Mouse (Mus musculus) limb, embryonic 13.5 days (tissue): ENCODE results near the gene Mul1. TPM values are rescaled to one million over a fixed set of nuclear protein-coding genes. Genes with fewer than 3 reads are reported as not detected.

ENCODE experiments used
- ATAC-seq: fragments of 200-750 bp; cut with Nextera tagmentation; 2 replicates; pipeline ENCODE4 v1.8.0; 2017; ENCODE audit warnings: low read depth, moderate number of reproducible peaks, moderate TSS enrichment; ENCODE audit not compliant: low FRiP score
- H3K27ac ChIP-seq: fragments of 300-500 bp; sonication (generic); 2 replicates; pipeline ENCODE4 v1.5.1; 2015; ENCODE audit warnings: inconsistent platforms, mild to moderate bottlenecking, moderate library complexity
- H3K27me3 ChIP-seq: fragments of 300-500 bp; sonication (generic); 2 replicates; pipeline ENCODE4 v1.6.1; 2015; ENCODE audit warnings: mild to moderate bottlenecking, inconsistent platforms
- H3K36me3 ChIP-seq: fragments of 300-500 bp; sonication (generic); 2 replicates; pipeline ENCODE4 v1.6.1; 2015; ENCODE audit warnings: inconsistent platforms, mild to moderate bottlenecking, moderate library complexity
- H3K4me1 ChIP-seq: fragments of 300-500 bp; sonication (generic); 2 replicates; pipeline ENCODE4 v1.6.1; 2015; ENCODE audit warnings: inconsistent platforms
- H3K4me2 ChIP-seq: fragments of 300-500 bp; sonication (generic); replicated peaks from 2 replicates; pipeline ENCODE4 v1.6.1; 2015; ENCODE audit warnings: inconsistent platforms, mild to moderate bottlenecking, moderate library complexity
- H3K4me3 ChIP-seq: fragments of 300-500 bp; sonication (generic); 2 replicates; pipeline ENCODE4 v1.5.1; 2015; ENCODE audit warnings: moderate library complexity, mild to moderate bottlenecking, inconsistent platforms
- H3K9ac ChIP-seq: fragments of 300-500 bp; sonication (generic); 2 replicates; pipeline ENCODE4 v1.6.1; 2015; ENCODE audit warnings: mild to moderate bottlenecking, inconsistent platforms
- H3K9me3 ChIP-seq: fragments of 300-500 bp; sonication (generic); 2 replicates; pipeline ENCODE4 v1.6.1; 2016; ENCODE audit warnings: inconsistent platforms
- WGBS: fragments of 180-500 bp; shearing (Covaris S2); methylation state at CpG from one replicate; pipeline ENCODE4 v1.1.7; 2015; 5-methylcytosine and 5-hydroxymethylcytosine counted together
- polyA plus RNA-seq: library from polyadenylated mRNA; unstranded; fragments of >200 nt; fragmentation: Nextera tagmentation; extraction: Ambion mirVana; gene quantifications from 2 replicates; pipeline ENCODE4 v1.2.1, GENCODE M21; 2015

The Mul1 gene
- polyA plus RNA-seq, 1 experiment from 2014 or later: 18.4 TPM

DNA sequence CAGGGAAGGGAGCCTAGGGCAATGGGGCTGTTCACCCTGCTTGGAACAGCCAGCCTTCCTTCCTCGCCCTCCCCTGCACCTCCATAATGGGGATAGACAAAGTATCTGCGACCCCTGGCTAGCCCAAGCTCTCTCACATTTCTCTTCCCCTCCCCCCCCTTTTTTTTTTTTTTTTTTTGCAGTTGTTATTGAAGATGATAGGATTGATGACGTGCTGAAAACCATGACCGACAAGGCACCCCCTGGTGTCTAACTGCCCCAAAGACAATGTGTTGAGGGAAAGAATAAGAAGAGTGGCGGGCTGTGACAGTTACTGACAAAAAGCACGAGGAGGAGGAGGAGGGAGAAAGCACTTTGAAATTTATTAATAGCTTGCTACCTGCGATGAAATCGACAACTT lies 22.1 kb downstream of the Mul1 start:
- Histone ChIP-seq H3K4me1 (peaks cover 30% of the 10 kb centered on the region), H3K36me3 (no peaks in the 10 kb centered on the region), H3K9ac (peak overlapping the region; percentile 83), H3K4me2 (peak overlapping the region; percentile 97), H3K27me3 (peaks cover 74% of the 10 kb centered on the region), H3K27ac (no peak overlapping the region), H3K9me3 (no peaks in the 10 kb centered on the region), H3K4me3 (peak overlapping the region; percentile 77)
- 13% methylated on average over 6 of the region's 8 CpGs for WGBS
- no peak for ATAC-seq

- no peak for ATAC-seq
- H3K27me3 ChIP-seq: peaks cover 72% of the 10 kb centered on the region
Observed at GRCm38 (mm10) chr4:138457091-138457490, 22.6 kb downstream of the Mul1 start.

DNA sequence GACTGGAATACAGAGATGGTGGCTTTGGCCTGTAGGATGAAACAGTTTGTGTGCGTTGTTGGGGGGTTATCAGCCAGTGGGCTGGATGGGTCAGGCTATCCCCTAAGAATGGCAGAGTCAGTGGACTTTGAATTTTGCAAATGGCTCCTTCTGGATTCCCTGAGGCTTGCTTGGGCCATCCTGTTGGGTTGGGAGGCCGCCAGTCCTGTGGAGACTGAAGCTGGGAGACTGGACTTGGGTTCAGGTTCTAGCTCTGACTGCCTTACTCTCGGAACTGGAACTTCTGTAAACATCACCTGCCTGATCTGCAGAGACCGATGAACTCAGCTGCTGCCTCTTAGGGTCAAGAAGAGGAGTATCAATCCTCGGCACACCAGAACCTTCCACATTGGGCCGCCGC lies 23.7 kb downstream of the Mul1 start:
- ATAC-seq: no peak
- H3K9ac ChIP-seq: no peak overlapping the region
- no peaks in the 10 kb centered on the region for H3K36me3 ChIP-seq
- H3K27ac ChIP-seq: no peak overlapping the region
- no peaks in the 10 kb centered on the region for H3K9me3 ChIP-seq
- 77% methylated on average over 7 of the region's 7 CpGs for WGBS
- no peak overlapping the region for H3K4me2 ChIP-seq
- peaks cover 72% of the 10 kb centered on the region for H3K27me3 ChIP-seq
- H3K4me3 ChIP-seq: no peak overlapping the region
- H3K4me1 ChIP-seq: peaks cover 33% of the 10 kb centered on the region

More at GRCm38 (mm10) chr4:138457091-138457490, 22.6 kb downstream of the Mul1 start:
- Histone ChIP-seq H3K36me3 (no peaks in the 10 kb centered on the region), H3K27ac (no peak overlapping the region), H3K9ac (no peak overlapping the region), H3K4me3 (no peak overlapping the region), H3K4me2 (no peak overlapping the region), H3K4me1 (peaks cover 30% of the 10 kb centered on the region), H3K9me3 (no peaks in the 10 kb centered on the region)
- 58% methylated on average over 4 of the region's 4 CpGs for WGBS

DNA sequence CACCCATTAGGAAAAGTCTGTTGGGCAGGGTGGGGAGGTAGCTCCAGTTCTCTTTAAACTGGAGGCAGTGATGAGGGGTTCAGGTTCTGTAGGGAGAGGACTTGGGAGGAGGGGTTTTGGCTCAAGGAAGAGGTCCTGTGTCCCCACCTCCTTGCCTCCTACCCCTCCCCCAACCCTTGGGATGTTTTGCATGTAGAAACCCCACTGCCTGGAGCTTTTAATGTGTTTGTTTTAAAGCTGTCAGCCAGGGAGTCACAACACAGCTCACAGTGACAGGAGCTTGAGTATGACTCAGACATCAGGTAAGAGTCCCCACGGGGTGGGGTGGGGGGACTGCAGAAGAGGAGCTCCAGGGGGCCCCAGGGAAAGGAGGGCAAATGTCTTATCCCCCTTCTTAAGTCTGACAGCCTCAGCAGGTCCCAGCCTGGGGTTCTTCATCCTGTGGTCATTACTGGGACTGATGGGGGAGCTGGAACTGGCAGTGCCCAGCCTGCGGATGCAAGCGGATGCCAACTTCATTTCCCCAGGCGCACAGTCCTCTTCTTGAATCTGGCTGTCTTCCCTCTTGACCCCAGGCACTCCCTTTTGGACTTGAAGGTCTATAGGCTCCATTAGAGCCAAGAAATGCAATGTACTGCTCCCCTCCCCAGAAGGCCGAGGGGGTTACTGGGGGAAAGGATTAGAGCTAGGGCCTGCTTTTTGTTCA lies 24.4 kb downstream of the Mul1 start:
- 61% methylated on average over 5 of the region's 5 CpGs for WGBS
- ATAC-seq: no peak
- no peak overlapping the region for H3K9ac ChIP-seq
- H3K4me3 ChIP-seq: no peak overlapping the region
- H3K4me1 ChIP-seq: peaks cover 33% of the 10 kb centered on the region
- no peak overlapping the region for H3K4me2 ChIP-seq
- H3K27ac ChIP-seq: no peak overlapping the region
- H3K9me3 ChIP-seq: no peaks in the 10 kb centered on the region
- peaks cover 70% of the 10 kb centered on the region for H3K27me3 ChIP-seq
- H3K36me3 ChIP-seq: no peaks in the 10 kb centered on the region

DNA sequence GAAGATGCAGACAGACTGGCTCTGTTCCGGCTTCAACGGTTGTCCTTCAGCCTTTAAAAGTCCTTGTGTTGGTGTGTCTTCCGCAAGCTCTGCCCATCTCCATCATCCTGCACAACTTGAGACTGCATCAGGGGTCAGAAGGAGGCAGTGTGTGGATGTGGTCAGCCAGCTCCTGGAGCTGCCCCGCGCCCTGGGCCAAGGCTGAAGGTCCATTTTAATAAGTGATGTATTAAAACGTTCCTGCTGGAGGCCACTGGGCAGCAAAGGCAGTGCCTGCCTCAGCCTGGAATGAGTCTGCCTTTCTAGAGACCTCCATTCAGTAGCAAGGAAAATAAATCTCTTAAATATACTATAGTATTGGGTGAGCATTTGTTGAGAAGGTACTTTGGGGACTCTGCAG lies 25.3 kb downstream of the Mul1 start:
- Histone ChIP-seq H3K4me3 (no peak overlapping the region), H3K4me1 (peaks cover 41% of the 10 kb centered on the region), H3K36me3 (no peaks in the 10 kb centered on the region), H3K27ac (no peak overlapping the region), H3K27me3 (peaks cover 78% of the 10 kb centered on the region), H3K4me2 (no peak overlapping the region), H3K9ac (no peak overlapping the region), H3K9me3 (no peaks in the 10 kb centered on the region)
- 78% methylated on average over 6 of the region's 6 CpGs for WGBS
- ATAC-seq: no peak

- Histone ChIP-seq H3K4me2 (no peak overlapping the region), H3K4me1 (peaks cover 41% of the 10 kb centered on the region), H3K27ac (no peak overlapping the region), H3K36me3 (no peaks in the 10 kb centered on the region), H3K27me3 (peaks cover 79% of the 10 kb centered on the region), H3K9ac (no peak overlapping the region), H3K9me3 (no peaks in the 10 kb centered on the region), H3K4me3 (no peak overlapping the region)
- 25% methylated on average over 9 of the region's 9 CpGs for WGBS
- ATAC-seq: no peak
Observed at GRCm38 (mm10) chr4:138460910-138461309, 26.4 kb downstream of the Mul1 start.

DNA sequence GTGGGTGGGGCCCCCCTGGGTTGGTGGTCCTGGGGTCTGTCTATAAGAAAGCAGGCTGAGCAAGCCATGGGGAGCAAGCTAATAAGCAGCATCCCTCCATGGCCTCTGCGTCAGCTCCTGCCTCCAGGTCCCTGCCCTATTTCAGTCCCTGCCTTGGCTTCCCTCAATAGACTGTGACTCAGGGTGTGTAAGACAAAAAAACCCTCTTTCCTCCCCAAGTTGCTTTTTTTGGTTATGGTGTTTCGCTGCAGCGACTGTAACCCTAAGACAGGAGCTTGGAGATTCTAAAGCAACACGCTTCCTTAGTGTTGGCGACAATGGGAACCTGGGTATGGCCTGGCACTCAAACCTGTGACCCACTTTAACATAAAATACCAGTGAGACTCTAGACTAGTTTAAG lies 27.0 kb downstream of the Mul1 start:
- ATAC-seq: no peak
- 91% methylated on average over 5 of the region's 5 CpGs for WGBS
- H3K9me3 ChIP-seq: no peaks in the 10 kb centered on the region
- no peaks in the 10 kb centered on the region for H3K36me3 ChIP-seq
- H3K27me3 ChIP-seq: peaks cover 79% of the 10 kb centered on the region
- no peak overlapping the region for H3K27ac ChIP-seq
- H3K4me3 ChIP-seq: no peak overlapping the region
- no peak overlapping the region for H3K9ac ChIP-seq
- H3K4me2 ChIP-seq: no peak overlapping the region
- peaks cover 35% of the 10 kb centered on the region for H3K4me1 ChIP-seq

DNA sequence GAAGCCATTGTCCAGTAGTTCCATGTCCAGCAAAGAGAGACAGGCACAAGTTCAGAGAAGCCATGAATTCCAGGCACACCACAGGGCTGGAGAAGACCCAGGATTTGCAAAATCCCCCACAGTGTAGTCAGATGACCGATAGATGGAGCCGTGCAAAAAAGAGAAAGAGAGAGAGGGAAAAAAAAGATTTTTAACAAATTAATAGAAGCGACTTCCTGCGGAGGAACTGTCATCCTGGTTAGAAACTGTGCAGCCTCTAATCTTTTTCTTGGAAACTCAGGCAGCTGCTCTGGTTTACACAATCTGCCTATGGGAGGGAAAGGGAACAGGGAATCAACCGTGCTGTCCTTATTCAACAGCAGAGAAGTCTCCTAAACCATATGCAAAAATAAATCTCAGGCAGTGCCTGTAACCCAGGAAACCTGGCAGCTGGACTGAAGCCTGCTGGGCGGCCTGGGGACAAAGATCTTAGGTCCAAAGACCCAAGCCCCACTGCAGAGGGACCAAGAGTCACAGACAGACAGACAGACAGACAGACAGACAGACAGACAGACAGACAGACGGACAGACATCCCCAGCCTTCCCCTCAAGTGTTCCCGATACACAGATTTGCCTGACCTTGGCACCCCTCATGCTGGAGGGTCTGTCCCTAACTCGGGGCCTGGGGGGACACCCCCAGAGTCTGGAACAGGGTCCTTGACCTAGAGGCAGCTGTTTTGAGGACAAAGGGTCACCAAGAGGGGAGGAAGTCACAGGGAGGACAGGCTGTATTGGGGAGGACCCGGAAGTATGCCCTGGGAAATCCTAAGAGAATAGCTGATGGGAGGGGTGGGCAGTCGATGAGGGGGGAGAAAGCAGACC lies 28.7 kb downstream of the Mul1 start:
- ATAC-seq: no peak
- Histone ChIP-seq H3K9ac (no peak overlapping the region), H3K27ac (no peak overlapping the region)

GRCm38 (mm10) chr4:138463832-138464487 lies 29.5 kb downstream of the Mul1 start:
- Histone ChIP-seq H3K4me1 (peaks cover 35% of the 10 kb centered on the region), H3K36me3 (no peaks in the 10 kb centered on the region), H3K27ac (no peak overlapping the region), H3K27me3 (peaks cover 78% of the 10 kb centered on the region), H3K4me3 (peak overlapping the region; percentile 5), H3K4me2 (peak overlapping the region; percentile 52), H3K9me3 (no peaks in the 10 kb centered on the region), H3K9ac (no peak overlapping the region)
- 7% methylated on average over 11 of the region's 11 CpGs for WGBS
- ATAC-seq: no peak

More for the DNA sequence above, 28.7 kb downstream of the Mul1 start:
- H3K4me2 ChIP-seq: peak overlapping the region; percentile 52
- H3K4me3 ChIP-seq: peak overlapping the region; percentile 5; the same call in 1 of the 2 replicates
- H3K27me3 ChIP-seq: peaks cover 78% of the 10 kb centered on the region
- no peaks in the 10 kb centered on the region for H3K9me3 ChIP-seq
- no peaks in the 10 kb centered on the region for H3K36me3 ChIP-seq
- H3K4me1 ChIP-seq: peaks cover 34% of the 10 kb centered on the region
- 6% methylated on average over 11 of the region's 11 CpGs for WGBS

GRCm38 (mm10) chr4:138464667-138465353 lies 30.3 kb downstream of the Mul1 start:
- H3K4me3 ChIP-seq: peak overlapping the region; percentile 3; the same call in 1 of the 2 replicates

DNA sequence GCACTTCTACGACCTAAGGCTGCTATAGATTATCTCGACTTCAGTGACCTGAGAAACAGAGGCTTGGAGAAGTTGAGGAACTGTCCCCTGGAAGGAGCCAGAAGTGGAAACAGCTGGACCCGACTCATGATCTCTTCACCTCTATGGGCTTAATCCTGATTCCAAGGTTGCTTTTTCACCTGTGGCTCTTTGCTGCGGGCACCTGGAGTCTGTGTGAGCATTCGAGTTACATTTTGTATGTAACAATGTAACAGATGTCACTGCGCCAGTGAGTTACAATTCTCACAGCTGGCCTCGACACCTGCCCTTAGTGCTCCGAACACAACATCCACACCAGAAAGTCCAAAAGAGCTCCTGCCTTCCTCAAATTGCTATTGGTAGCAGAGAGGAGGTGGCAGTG lies 31.0 kb downstream of the Mul1 start:
- no peak overlapping the region for H3K4me3 ChIP-seq
- peaks cover 72% of the 10 kb centered on the region for H3K27me3 ChIP-seq
- no peaks in the 10 kb centered on the region for H3K9me3 ChIP-seq
- WGBS: 28% methylated on average over 8 of the region's 8 CpGs
- H3K27ac ChIP-seq: no peak overlapping the region
- no peak overlapping the region for H3K4me2 ChIP-seq
- H3K9ac ChIP-seq: no peak overlapping the region
- ATAC-seq: no peak
- no peaks in the 10 kb centered on the region for H3K36me3 ChIP-seq
- peaks cover 41% of the 10 kb centered on the region for H3K4me1 ChIP-seq

More at GRCm38 (mm10) chr4:138464667-138465353, 30.3 kb downstream of the Mul1 start:
- H3K27me3 ChIP-seq: peaks cover 75% of the 10 kb centered on the region
- H3K4me2 ChIP-seq: peak overlapping the region; percentile 52
- peaks cover 41% of the 10 kb centered on the region for H3K4me1 ChIP-seq
- ATAC-seq: no peak
- 2% methylated on average over 18 of the region's 22 CpGs for WGBS
- no peaks in the 10 kb centered on the region for H3K9me3 ChIP-seq
- H3K36me3 ChIP-seq: no peaks in the 10 kb centered on the region
- no peak overlapping the region for H3K27ac ChIP-seq
- H3K9ac ChIP-seq: no peak overlapping the region
